Mouse (Mus musculus) forebrain, embryonic 12.5 days (tissue): Measurements from ENCODE around the gene Hcls1. TPM values are rescaled to one million over a fixed set of nuclear protein-coding genes. Genes with fewer than 3 reads are reported as not detected.

Experiments used
- ATAC-seq: fragments of 200-750 bp; cut with Nextera tagmentation; 2 replicates; pipeline ENCODE4 v1.8.0; 2017; ENCODE audit warnings: moderate TSS enrichment; ENCODE audit not compliant: low FRiP score
- H3K27ac ChIP-seq: fragments of 300-500 bp; sonication (generic); 2 replicates; pipeline ENCODE4 v1.5.1; 2016; ENCODE audit warnings: mild to moderate bottlenecking
- H3K27me3 ChIP-seq: fragments of 300-500 bp; sonication (generic); 2 replicates; pipeline ENCODE4 v1.6.1; 2016; ENCODE audit warnings: mild to moderate bottlenecking
- H3K36me3 ChIP-seq: fragments of 300-500 bp; sonication (generic); replicated peaks from 2 replicates; pipeline ENCODE4 v1.6.1; 2016; ENCODE audit warnings: mild to moderate bottlenecking
- H3K4me1 ChIP-seq: fragments of 300-500 bp; sonication (generic); 2 replicates; pipeline ENCODE4 v1.6.1; 2016
- H3K4me2 ChIP-seq: fragments of 300-500 bp; sonication (generic); 2 replicates; pipeline ENCODE4 v1.6.1; 2016; ENCODE audit warnings: mild to moderate bottlenecking, moderate library complexity
- H3K4me3 ChIP-seq: fragments of 300-500 bp; sonication (generic); replicated peaks from 2 replicates; pipeline ENCODE4 v1.5.1; 2016; ENCODE audit warnings: mild to moderate bottlenecking
- H3K9ac ChIP-seq: fragments of 300-500 bp; sonication (generic); 2 replicates; pipeline ENCODE4 v1.6.1; 2016; ENCODE audit warnings: mild to moderate bottlenecking
- H3K9me3 ChIP-seq: fragments of 300-500 bp; sonication (generic); 2 replicates; pipeline ENCODE4 v1.6.1; 2016
- WGBS: fragments of 180-500 bp; shearing (Covaris S2); methylation state at CpG from one replicate; pipeline ENCODE4 v1.1.7; 2016; 5-methylcytosine and 5-hydroxymethylcytosine counted together
- polyA plus RNA-seq: library from polyadenylated mRNA; unstranded; fragments of >200 nt; fragmentation: Nextera tagmentation; extraction: Ambion mirVana; gene quantifications from 2 replicates; pipeline ENCODE4 v1.2.1, GENCODE M21; 2016

Gene Hcls1
- polyA plus RNA-seq, 1 experiment from 2014 or later: 1.7 TPM

GRCm38 (mm10) chr16:36963415-36963814, 28.6 kb downstream of the Hcls1 start:
- Histone ChIP-seq H3K27me3 (no peaks in the 10 kb centered on the region), H3K36me3 (no peaks in the 10 kb centered on the region), H3K9me3 (no peaks in the 10 kb centered on the region), H3K4me3 (no peak overlapping the region), H3K4me1 (no peaks in the 10 kb centered on the region), H3K4me2 (no peak overlapping the region), H3K27ac (no peak overlapping the region), H3K9ac (no peak overlapping the region)
- 88% methylated on average over 4 of the region's 4 CpGs for WGBS
- no peak for ATAC-seq

- no peaks in the 10 kb centered on the region for H3K9me3 ChIP-seq
- H3K27me3 ChIP-seq: no peaks in the 10 kb centered on the region
- ATAC-seq: no peak
- no peak overlapping the region for H3K27ac ChIP-seq
- WGBS: 92% methylated on average over 2 of the region's 2 CpGs
- H3K4me2 ChIP-seq: no peak overlapping the region
- H3K36me3 ChIP-seq: no peaks in the 10 kb centered on the region
- H3K4me1 ChIP-seq: no peaks in the 10 kb centered on the region
- no peak overlapping the region for H3K9ac ChIP-seq
- H3K4me3 ChIP-seq: no peak overlapping the region
Measured at GRCm38 (mm10) chr16:36979127-36979526, 44.3 kb downstream of the Hcls1 start.

GRCm38 (mm10) chr16:36983796-36984195, 49.0 kb downstream of the Hcls1 start:
- Histone ChIP-seq H3K4me2 (no peak overlapping the region), H3K27me3 (no peaks in the 10 kb centered on the region), H3K27ac (no peak overlapping the region), H3K4me1 (no peaks in the 10 kb centered on the region), H3K4me3 (no peak overlapping the region), H3K9me3 (no peaks in the 10 kb centered on the region), H3K9ac (no peak overlapping the region), H3K36me3 (no peaks in the 10 kb centered on the region)
- WGBS: 82% methylated on average over 1 of the region's 1 CpGs
- ATAC-seq: no peak

- H3K9me3 ChIP-seq: no peaks in the 10 kb centered on the region
- no peak for ATAC-seq
- no peaks in the 10 kb centered on the region for H3K36me3 ChIP-seq
- no peak overlapping the region for H3K4me2 ChIP-seq
- no peaks in the 10 kb centered on the region for H3K27me3 ChIP-seq
- no peak overlapping the region for H3K4me3 ChIP-seq
- WGBS: 74% methylated on average over 5 of the region's 5 CpGs
- H3K4me1 ChIP-seq: no peaks in the 10 kb centered on the region
- H3K27ac ChIP-seq: no peak overlapping the region
- H3K9ac ChIP-seq: no peak overlapping the region
Measured at GRCm38 (mm10) chr16:36985636-36986042, 50.9 kb downstream of the Hcls1 start.

- no peak overlapping the region for H3K4me3 ChIP-seq
- no peaks in the 10 kb centered on the region for H3K9me3 ChIP-seq
- no peaks in the 10 kb centered on the region for H3K27me3 ChIP-seq
- no peak overlapping the region for H3K9ac ChIP-seq
- H3K4me2 ChIP-seq: no peak overlapping the region
- ATAC-seq: no peak
- no peak overlapping the region for H3K27ac ChIP-seq
- H3K36me3 ChIP-seq: no peaks in the 10 kb centered on the region
- H3K4me1 ChIP-seq: no peaks in the 10 kb centered on the region
- WGBS: 71% methylated on average over 2 of the region's 2 CpGs
Measured at GRCm38 (mm10) chr16:36987399-36987798, 52.6 kb downstream of the Hcls1 start.

GRCm38 (mm10) chr16:36988066-36988465, 53.3 kb downstream of the Hcls1 start:
- Histone ChIP-seq H3K27ac (no peak overlapping the region), H3K27me3 (no peaks in the 10 kb centered on the region), H3K9me3 (no peaks in the 10 kb centered on the region), H3K36me3 (no peaks in the 10 kb centered on the region), H3K9ac (no peak overlapping the region), H3K4me1 (no peaks in the 10 kb centered on the region), H3K4me2 (no peak overlapping the region), H3K4me3 (no peak overlapping the region)
- ATAC-seq: no peak

- Histone ChIP-seq H3K9ac (no peak overlapping the region), H3K9me3 (no peaks in the 10 kb centered on the region), H3K36me3 (no peaks in the 10 kb centered on the region)
Measured at GRCm38 (mm10) chr16:36989493-36989892, 54.7 kb downstream of the Hcls1 start.

GRCm38 (mm10) chr16:36989999-36990625, 55.3 kb downstream of the Hcls1 start, which contains the start of gene Fbxo40:
TSS of gene Fbxo40 (minus strand) at chr16:36990467.
- H3K27ac ChIP-seq: no peak within 1 kb of the TSS
- no peak for ATAC-seq
- WGBS: 84% methylated on average over 18 of the region's 18 CpGs

More at GRCm38 (mm10) chr16:36989493-36989892, 54.7 kb downstream of the Hcls1 start:
- no peak overlapping the region for H3K4me3 ChIP-seq
- H3K4me2 ChIP-seq: no peak overlapping the region
- no peaks in the 10 kb centered on the region for H3K4me1 ChIP-seq
- ATAC-seq: no peak
- H3K27ac ChIP-seq: no peak overlapping the region
- H3K27me3 ChIP-seq: no peaks in the 10 kb centered on the region
- 73% methylated on average over 8 of the region's 8 CpGs for WGBS

GRCm38 (mm10) chr16:36997650-36998049, 62.9 kb downstream of the Hcls1 start:
- H3K9ac ChIP-seq: no peak overlapping the region
- WGBS: 84% methylated on average over 6 of the region's 6 CpGs
- no peak for ATAC-seq
- H3K4me1 ChIP-seq: no peaks in the 10 kb centered on the region
- H3K27me3 ChIP-seq: no peaks in the 10 kb centered on the region
- H3K36me3 ChIP-seq: no peaks in the 10 kb centered on the region
- H3K4me2 ChIP-seq: no peak overlapping the region
- H3K27ac ChIP-seq: no peak overlapping the region
- no peak overlapping the region for H3K4me3 ChIP-seq
- H3K9me3 ChIP-seq: no peaks in the 10 kb centered on the region

More at GRCm38 (mm10) chr16:36989999-36990625, 55.3 kb downstream of the Hcls1 start, which contains the start of gene Fbxo40:
- Histone ChIP-seq H3K9ac (no peak within 1 kb of the TSS), H3K4me1 (no peaks in the 10 kb centered on the region), H3K9me3 (no peaks in the 10 kb centered on the region), H3K4me2 (no peak within 1 kb of the TSS), H3K27me3 (no peaks in the 10 kb centered on the region), H3K4me3 (no peak within 1 kb of the TSS), H3K36me3 (no peaks in the 10 kb centered on the region)

GRCm38 (mm10) chr16:36999366-36999972, 64.7 kb downstream of the Hcls1 start:
- Histone ChIP-seq H3K9me3 (no peaks in the 10 kb centered on the region), H3K4me1 (no peaks in the 10 kb centered on the region), H3K36me3 (no peaks in the 10 kb centered on the region), H3K27me3 (no peaks in the 10 kb centered on the region), H3K4me2 (no peak overlapping the region), H3K9ac (no peak overlapping the region), H3K27ac (no peak overlapping the region), H3K4me3 (no peak overlapping the region)
- ATAC-seq: no peak
- WGBS: 84% methylated on average over 9 of the region's 9 CpGs

- H3K27ac ChIP-seq: no peak overlapping the region
- no peaks in the 10 kb centered on the region for H3K36me3 ChIP-seq
- H3K4me2 ChIP-seq: no peak overlapping the region
- H3K27me3 ChIP-seq: no peaks in the 10 kb centered on the region
- H3K9ac ChIP-seq: no peak overlapping the region
- ATAC-seq: no peak
- WGBS: 71% methylated on average over 6 of the region's 6 CpGs
- H3K4me1 ChIP-seq: peaks cover 13% of the 10 kb centered on the region
- no peaks in the 10 kb centered on the region for H3K9me3 ChIP-seq
- no peak overlapping the region for H3K4me3 ChIP-seq
Measured at GRCm38 (mm10) chr16:37009262-37009661, 74.5 kb downstream of the Hcls1 start.

GRCm38 (mm10) chr16:37010370-37010769, 75.6 kb downstream of the Hcls1 start:
- no peak overlapping the region for H3K4me3 ChIP-seq
- H3K27me3 ChIP-seq: no peaks in the 10 kb centered on the region
- no peaks in the 10 kb centered on the region for H3K9me3 ChIP-seq
- no peak overlapping the region for H3K4me2 ChIP-seq
- no peak for ATAC-seq
- no peak overlapping the region for H3K27ac ChIP-seq
- H3K4me1 ChIP-seq: peaks cover 13% of the 10 kb centered on the region
- H3K9ac ChIP-seq: no peak overlapping the region
- H3K36me3 ChIP-seq: no peaks in the 10 kb centered on the region
- WGBS: 65% methylated on average over 4 of the region's 4 CpGs
